Mouse (Mus musculus) adrenal gland, postnatal 10 days (tissue): ENCODE measurements around the gene Anp32e. TPM values are rescaled to one million over a fixed set of nuclear protein-coding genes. Genes with fewer than 3 reads are reported as not detected.
"Not testable (repeated sequence)": the region's sequence is repeated elsewhere in the genome, so short reads cannot be mapped to it uniquely, and the experiment has no call there.

Source experiments
- DNase-seq: peaks from one replicate; pipeline ENCODE4 v3.0.0; 2021; ENCODE audit warnings: mixed read lengths
- total RNA-seq, 2 experiments: library from RNA; stranded (reverse); gene quantifications; 2 replicates each; pipeline ENCODE4 v1.2.3; 2021

Anp32e gene
- total RNA-seq, 2 experiments from 2014 or later = 89.8 to 110 TPM

GRCm38 (mm10) chr3:95903753-95904502 is 25.1 kb upstream of the Anp32e start:
- no peak for DNase-seq

DNA sequence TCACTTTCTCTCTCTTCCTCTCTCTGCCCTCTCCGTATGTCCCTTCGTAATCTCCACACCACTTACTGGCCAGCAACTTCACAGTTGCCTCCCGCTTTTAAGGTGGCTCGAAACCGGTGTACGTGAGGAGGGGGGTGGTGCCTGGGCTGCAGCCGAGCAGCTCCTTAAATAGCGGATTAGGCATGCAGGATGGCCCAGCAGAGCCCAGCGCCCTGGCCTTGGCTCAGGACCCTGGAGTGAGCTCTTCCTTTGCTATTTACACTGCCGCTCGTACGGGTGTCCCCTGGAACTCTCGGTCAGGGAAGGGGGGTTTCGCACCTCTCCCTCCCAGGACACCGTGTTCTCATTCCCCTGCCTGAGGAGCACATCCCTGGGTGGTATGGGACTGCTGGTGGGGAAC is 24.5 kb upstream of the Anp32e start, which contains the start of gene Car14:
Car14 (minus strand) TSS at position 124 of the 400 bp plus-strand sequence.
- no peak for DNase-seq

GRCm38 (mm10) chr3:95905146-95905939 is 23.7 kb upstream of the Anp32e start:
- DNase-seq = peak; percentile 40

- DNase-seq = peak; percentile 74
These were observed 23.0 kb upstream of the Anp32e start for GRCm38 (mm10) chr3:95905940-95906492.

DNA sequence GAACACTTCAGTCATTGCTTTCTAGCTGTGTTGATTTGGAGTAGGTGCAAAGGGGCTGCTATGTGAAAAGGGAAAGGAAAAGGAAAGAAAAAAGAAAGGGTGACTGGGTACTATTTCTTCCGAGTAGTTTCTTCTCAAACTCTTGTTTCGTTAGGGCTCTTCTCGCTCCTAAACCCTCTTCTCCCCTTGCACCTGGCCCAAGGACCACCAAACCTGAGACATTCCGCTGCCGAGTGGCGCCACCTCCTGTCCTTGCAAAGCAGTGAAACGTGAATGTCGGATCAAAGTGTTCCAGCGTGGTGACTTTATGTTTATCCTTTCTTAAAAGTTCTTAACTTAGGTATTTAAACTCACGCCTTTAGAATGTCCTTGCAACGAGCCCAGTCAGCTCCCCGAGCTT is 22.2 kb upstream of the Anp32e start:
- peak; percentile 67 for DNase-seq

- no peak for DNase-seq
These were observed 21.4 kb upstream of the Anp32e start for GRCm38 (mm10) chr3:95907613-95908012.

DNA sequence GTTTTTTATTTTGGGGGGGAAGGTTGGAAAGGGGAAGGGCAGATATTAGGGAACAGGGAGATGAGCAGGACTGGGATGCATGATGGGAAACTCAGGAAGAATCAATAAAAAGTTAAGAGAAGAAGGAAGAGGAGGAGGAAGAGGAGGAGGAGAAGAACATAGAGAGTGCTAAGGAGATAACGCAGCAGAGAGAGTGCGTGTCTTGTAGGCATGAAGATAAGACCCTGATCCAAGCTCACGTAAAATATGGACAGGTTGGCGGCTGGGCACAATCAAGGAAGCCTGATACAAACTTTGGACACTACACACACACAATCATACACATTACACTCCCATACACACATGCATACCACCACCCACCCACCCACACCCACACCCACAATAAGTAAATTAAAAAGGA is 14.3 kb upstream of the Anp32e start:
- no peak for DNase-seq

GRCm38 (mm10) chr3:95916760-95917159 is 12.3 kb upstream of the Anp32e start:
- DNase-seq = no peak

GRCm38 (mm10) chr3:95920532-95920931 is 8.5 kb upstream of the Anp32e start:
- not testable (repeated sequence) for DNase-seq

GRCm38 (mm10) chr3:95923429-95923828 is 5.6 kb upstream of the Anp32e start:
- DNase-seq = not testable (repeated sequence)

GRCm38 (mm10) chr3:95924185-95924584 is 4.9 kb upstream of the Anp32e start:
- no peak for DNase-seq

GRCm38 (mm10) chr3:95925087-95925486 is 4.0 kb upstream of the Anp32e start:
- no peak for DNase-seq

- DNase-seq = no peak
These were observed 787 bp upstream of the Anp32e start for GRCm38 (mm10) chr3:95928261-95928657.

GRCm38 (mm10) chr3:95929581-95930470 is 780 bp downstream of the Anp32e start:
- peak; percentile 71 for DNase-seq

GRCm38 (mm10) chr3:95930471-95930789 is 1.4 kb downstream of the Anp32e start:
- DNase-seq = no peak

DNA sequence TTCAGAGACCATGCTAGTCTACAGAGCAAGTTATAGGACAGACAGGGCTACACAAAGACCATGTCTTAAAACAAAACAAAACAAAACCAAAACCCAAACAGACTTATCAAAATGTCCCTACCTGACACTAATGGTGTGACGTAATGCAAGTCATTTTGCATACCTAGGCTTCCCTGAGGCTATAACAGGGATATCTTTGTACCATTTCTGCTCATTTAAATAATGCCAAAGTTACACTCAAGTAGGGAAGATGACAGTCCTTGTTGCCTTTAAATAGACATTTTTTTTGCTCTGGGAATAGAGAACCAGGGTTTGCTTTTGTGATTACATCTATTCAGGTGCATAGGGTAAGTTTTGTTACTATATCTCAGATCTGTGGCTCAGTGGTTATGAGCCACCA is 2.4 kb downstream of the Anp32e start:
- no peak for DNase-seq

DNA sequence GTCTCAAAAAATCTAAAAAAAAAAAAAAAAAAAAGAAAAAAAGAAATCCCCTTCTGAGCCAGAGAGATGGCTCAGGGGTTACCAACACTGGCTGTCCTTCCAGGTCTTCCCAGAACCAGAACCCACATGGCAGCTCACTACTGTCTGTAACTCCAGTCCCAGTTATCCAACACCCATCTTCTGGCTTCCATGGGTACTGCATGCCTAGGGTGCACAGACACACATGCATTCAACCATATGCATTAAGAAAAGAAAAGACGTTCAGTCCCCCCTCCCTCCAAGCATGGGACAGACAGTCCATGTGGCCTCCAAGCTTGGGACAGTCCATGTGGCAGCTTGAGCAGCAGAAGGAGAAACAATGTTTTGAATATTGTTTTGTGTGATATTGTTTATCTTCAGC is 3.1 kb downstream of the Anp32e start:
- DNase-seq = no peak

DNA sequence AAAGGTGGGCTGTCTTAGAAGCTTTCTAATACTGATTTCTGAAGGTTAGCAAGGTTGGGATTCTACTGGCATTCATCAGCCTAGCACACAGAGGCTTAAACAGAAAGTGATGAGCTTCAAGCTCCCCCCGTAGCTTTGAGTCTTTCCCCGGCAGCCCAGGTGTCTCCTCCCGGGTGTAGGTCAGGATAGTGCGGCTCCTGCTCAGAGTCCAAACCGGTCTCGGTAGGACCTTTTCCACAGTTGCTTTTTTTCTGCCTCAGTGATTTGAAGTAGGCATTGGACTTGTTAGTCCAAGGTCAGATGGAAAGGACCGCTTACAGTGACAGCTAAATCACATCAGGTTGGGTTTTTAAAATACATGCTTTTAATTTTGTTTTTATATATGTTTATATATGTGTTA is 3.5 kb downstream of the Anp32e start:
- DNase-seq = no peak

DNA sequence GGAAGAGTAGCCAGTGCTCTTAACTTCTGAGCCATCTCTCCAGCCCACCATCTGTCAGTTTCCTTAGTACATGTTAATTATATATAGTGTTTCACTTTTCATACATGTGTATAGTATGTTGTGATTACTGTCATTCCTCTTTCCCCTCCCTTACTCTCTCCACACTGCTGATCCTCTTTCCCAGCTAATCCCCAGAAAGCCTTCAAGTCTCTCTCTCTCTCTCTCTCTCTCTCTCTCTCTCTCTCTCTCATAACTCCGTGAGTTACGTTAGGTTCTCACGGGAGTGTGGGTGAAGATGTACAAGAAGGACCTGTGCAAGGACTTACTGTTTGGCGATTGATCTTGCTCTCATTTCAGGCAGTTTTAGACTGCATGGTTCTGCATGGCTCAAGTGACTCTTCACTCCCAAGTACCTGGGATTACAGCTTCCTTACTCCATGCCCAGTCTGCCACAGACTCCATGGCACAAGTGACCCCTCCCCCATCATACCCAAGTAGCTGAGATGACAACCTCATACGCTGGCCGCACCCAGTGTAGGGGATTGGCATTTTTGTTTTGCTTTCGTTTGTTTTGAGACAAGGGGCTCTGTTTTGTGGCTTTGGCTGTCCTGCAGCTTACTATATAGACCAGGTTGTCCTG is 4.2 kb downstream of the Anp32e start:
- no peak for DNase-seq

DNA sequence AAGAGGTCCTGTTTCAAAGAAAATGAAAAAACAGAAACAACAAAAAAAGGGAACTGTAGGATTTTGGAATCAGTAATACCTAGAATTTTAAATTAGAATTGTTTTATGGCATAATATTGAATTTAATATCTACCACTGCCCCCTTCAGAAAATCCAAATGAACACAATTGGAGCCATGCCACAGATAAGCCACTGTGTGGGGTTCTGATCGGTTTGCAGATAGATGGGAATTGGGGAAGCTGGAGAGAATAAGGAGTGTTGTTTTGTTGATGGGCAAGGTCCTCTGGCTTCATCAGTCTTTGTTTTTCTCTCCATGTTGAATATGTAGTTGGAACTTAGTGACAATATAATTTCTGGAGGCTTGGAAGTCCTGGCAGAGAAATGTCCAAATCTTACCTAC is 5.4 kb downstream of the Anp32e start:
- no peak for DNase-seq

DNA sequence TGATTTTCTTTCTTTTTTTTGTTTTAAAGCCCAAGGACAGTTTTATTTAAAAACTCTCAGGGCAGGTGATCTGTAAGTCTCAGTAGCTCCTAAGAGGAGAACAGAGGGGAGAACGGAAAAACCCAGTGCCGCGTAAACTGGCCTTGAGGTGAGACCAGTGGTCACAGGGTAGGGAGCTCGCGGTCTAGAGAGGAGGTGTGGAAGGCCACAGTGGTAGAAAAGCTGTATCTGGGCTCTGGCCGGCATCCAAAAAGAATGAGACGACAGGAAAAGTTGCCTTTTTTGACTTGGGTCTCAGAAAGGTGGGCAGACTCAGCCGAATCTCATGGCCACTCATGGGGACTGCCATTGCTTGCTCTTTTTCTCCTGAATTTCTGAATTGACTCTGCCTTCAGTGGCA is 9.2 kb downstream of the Anp32e start:
- peak; percentile 47 for DNase-seq

GRCm38 (mm10) chr3:95938835-95939234 is 9.8 kb downstream of the Anp32e start:
- peak; percentile 34 for DNase-seq
